Mouse (Mus musculus): Measurements from ENCODE around the gene Gm37240. TPM values are rescaled to one million over a fixed set of nuclear protein-coding genes. Genes with fewer than 3 reads are reported as not detected.

The Gm37240 gene
- polyA plus RNA-seq, 1 experiment from 2014 or later, result 13.4 TPM

GRCm38 (mm10) chr3:85652727-85653665 lies 234.3 kb downstream of the Gm37240 start:
- Histone ChIP-seq H3K36me3 (ENCODE audit: control insufficient read depth, insufficient read depth, low read length) (peaks cover 5% of the 10 kb centered on the region; the same call in 1 of the 2 replicates), H3K4me1 (ENCODE audit: control insufficient read depth, insufficient read depth, low read length) (no peaks in the 10 kb centered on the region), H3K27ac (replicated peaks; ENCODE audit: low read depth, low read length) (no peak overlapping the region), H3K4me3 (ENCODE audit: low read depth, low read length) (no peak overlapping the region), H3K4me2 (ENCODE audit: low read depth, low read length) (no peak overlapping the region), H3K27me3 (replicated peaks; ENCODE audit: control insufficient read depth, insufficient read depth, low read length) (no peaks in the 10 kb centered on the region), H3K9ac (ENCODE audit: low read depth, low read length) (no peak overlapping the region), H3K9me3 (ENCODE audit: control insufficient read depth, low read length) (no peaks in the 10 kb centered on the region)
- 79% methylated on average over 4 of the region's 4 CpGs for WGBS
- DNase-seq (ENCODE audit: low spot score), result peak; percentile 59
- ATAC-seq (ENCODE audit: low read depth), result no peak; the same call in 1 of the 2 replicates

- ATAC-seq (ENCODE audit: low read depth), result no peak
- Histone ChIP-seq H3K9ac (ENCODE audit: low read depth, low read length) (no peak overlapping the region), H3K4me1 (ENCODE audit: control insufficient read depth, insufficient read depth, low read length) (no peaks in the 10 kb centered on the region), H3K9me3 (ENCODE audit: control insufficient read depth, low read length) (no peaks in the 10 kb centered on the region), H3K27ac (replicated peaks; ENCODE audit: low read depth, low read length) (no peak overlapping the region), H3K4me3 (ENCODE audit: low read depth, low read length) (no peak overlapping the region), H3K4me2 (ENCODE audit: low read depth, low read length) (no peak overlapping the region), H3K36me3 (ENCODE audit: control insufficient read depth, insufficient read depth, low read length) (peaks cover 4% of the 10 kb centered on the region; the same call in 1 of the 2 replicates), H3K27me3 (replicated peaks; ENCODE audit: control insufficient read depth, insufficient read depth, low read length) (no peaks in the 10 kb centered on the region)
- no peak for DNase-seq (ENCODE audit: low spot score)
- WGBS, result 93% methylated on average over 4 of the region's 4 CpGs
Observed at GRCm38 (mm10) chr3:85649176-85649575, 238.1 kb downstream of the Gm37240 start.

DNA sequence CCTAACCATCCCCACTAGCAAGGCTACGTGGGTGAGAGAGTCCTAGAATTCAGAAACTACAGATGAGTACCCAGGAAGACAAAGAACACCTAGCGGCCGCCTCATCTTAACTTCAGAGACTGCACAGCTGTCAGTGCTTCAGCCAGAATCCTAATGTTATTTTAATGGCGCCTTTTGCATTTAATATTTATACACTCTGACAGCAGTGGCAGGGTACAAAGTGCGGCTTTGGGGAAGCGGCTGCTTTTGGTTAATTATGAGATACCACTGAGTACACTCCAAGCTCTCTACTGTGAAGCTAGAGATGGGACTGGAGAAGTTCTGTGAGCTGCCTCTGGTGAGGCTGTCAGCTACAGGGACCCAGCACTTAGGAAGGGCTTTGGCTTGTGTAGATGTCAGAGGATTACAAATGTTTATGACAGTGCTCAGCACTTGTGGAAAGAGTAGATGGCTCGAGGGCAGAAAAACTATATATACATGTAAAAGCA lies 241.8 kb downstream of the Gm37240 start:
- Histone ChIP-seq H3K9ac (ENCODE audit: low read depth, low read length) (no peak overlapping the region), H3K27ac (replicated peaks; ENCODE audit: low read depth, low read length) (no peak overlapping the region), H3K27me3 (replicated peaks; ENCODE audit: control insufficient read depth, insufficient read depth, low read length) (no peaks in the 10 kb centered on the region), H3K4me3 (ENCODE audit: low read depth, low read length) (no peak overlapping the region), H3K4me2 (ENCODE audit: low read depth, low read length) (no peak overlapping the region), H3K4me1 (ENCODE audit: control insufficient read depth, insufficient read depth, low read length) (no peaks in the 10 kb centered on the region), H3K9me3 (ENCODE audit: control insufficient read depth, low read length) (no peaks in the 10 kb centered on the region), H3K36me3 (ENCODE audit: control insufficient read depth, insufficient read depth, low read length) (no peaks in the 10 kb centered on the region)
- ATAC-seq (ENCODE audit: low read depth), result no peak
- 82% methylated on average over 7 of the region's 7 CpGs for WGBS
- no peak for DNase-seq (ENCODE audit: low spot score)

DNA sequence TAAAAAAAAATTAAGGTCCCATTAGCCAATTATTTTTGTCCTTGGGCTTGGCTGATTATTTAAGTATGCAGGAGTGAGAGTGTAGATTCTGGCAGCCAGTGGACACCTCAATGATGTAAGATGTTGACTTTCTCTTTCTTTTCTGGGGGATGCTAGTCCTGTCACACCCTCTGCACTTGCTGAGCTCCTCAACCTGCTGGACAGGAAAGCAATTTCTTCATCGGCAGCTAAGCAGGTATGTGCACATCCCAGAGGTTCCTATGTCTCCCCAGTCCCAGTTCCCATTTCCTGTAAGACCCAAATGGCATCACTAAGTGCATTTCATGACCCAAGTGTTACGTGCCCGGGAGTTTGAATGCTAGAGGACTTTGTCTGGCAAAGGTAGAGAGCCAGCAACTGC lies 242.5 kb downstream of the Gm37240 start:
- ATAC-seq (ENCODE audit: low read depth), result no peak
- H3K4me3 ChIP-seq (ENCODE audit: low read depth, low read length), result no peak overlapping the region
- no peaks in the 10 kb centered on the region for H3K4me1 ChIP-seq (ENCODE audit: control insufficient read depth, insufficient read depth, low read length)
- H3K4me2 ChIP-seq (ENCODE audit: low read depth, low read length), result no peak overlapping the region
- WGBS, result 85% methylated on average over 3 of the region's 3 CpGs
- H3K36me3 ChIP-seq (ENCODE audit: control insufficient read depth, insufficient read depth, low read length), result no peaks in the 10 kb centered on the region
- DNase-seq (ENCODE audit: low spot score), result no peak
- H3K9ac ChIP-seq (ENCODE audit: low read depth, low read length), result no peak overlapping the region
- no peaks in the 10 kb centered on the region for H3K9me3 ChIP-seq (ENCODE audit: control insufficient read depth, low read length)
- H3K27me3 ChIP-seq (replicated peaks; ENCODE audit: control insufficient read depth, insufficient read depth, low read length), result no peaks in the 10 kb centered on the region
- H3K27ac ChIP-seq (replicated peaks; ENCODE audit: low read depth, low read length), result no peak overlapping the region

DNA sequence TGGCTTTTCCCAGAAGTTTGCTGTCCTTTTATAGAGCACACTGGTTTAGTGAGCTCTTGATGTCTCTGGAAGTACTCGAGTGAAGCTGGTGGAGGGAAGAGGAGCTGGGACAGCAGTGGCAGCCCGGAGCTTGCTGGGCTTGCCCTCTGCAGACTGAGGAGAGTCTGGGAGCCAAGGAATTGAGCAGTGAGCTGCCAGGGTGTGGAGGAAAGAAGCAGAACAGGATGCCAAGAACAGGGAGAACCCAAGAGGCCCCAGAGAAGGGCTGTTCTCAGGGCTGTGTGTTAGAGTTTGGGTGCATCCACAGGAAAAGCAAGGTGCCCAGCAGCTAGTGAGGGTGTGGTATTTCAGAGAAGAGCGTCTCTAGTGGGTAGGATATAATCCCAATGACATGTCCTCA lies 245.6 kb downstream of the Gm37240 start:
- ATAC-seq (ENCODE audit: low read depth) (no peak; the same call in 1 of the 2 replicates), DNase-seq (ENCODE audit: low spot score) (no peak)
- Histone ChIP-seq H3K9me3 (ENCODE audit: control insufficient read depth, low read length) (no peaks in the 10 kb centered on the region), H3K4me1 (ENCODE audit: control insufficient read depth, insufficient read depth, low read length) (no peaks in the 10 kb centered on the region), H3K27me3 (replicated peaks; ENCODE audit: control insufficient read depth, insufficient read depth, low read length) (no peaks in the 10 kb centered on the region), H3K9ac (ENCODE audit: low read depth, low read length) (no peak overlapping the region), H3K4me2 (ENCODE audit: low read depth, low read length) (no peak overlapping the region), H3K36me3 (ENCODE audit: control insufficient read depth, insufficient read depth, low read length) (no peaks in the 10 kb centered on the region), H3K27ac (replicated peaks; ENCODE audit: low read depth, low read length) (no peak overlapping the region), H3K4me3 (ENCODE audit: low read depth, low read length) (no peak overlapping the region)
- 91% methylated on average over 3 of the region's 3 CpGs for WGBS

DNA sequence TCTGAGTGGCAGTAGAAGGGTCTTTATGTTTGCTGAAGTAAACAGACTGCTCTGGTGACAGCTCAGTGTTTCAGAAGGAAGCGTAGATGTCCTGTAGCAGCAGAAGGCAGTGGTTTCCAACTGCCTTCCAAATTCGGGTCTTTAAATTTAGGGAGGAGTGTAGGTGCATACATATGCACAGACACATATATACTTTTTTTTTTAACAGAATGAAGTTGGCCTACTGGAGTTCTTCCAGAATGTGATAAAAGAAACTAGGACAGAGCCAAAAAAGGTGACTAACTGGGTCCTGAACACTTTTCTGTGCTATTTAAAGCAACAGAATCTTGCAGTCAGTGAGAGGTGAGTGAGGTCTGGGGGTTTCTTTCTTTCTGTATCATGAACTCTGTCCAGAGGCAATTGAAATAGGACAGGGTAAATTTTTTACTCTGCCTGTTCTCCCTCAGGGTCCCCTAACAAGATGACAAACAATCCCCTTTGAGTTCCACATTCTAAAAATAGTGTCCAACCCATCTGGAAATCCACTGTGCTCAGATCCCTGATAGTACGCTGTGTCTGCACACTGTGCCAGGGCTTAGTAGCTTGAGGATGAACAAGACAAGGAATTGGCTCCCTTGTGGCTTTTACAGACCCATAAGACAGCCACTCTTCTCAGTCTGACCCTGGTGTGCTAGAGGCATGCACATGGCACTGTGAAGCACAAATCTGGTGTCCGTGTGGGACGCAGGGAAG lies 250.4 kb downstream of the Gm37240 start:
- Histone ChIP-seq H3K4me2 (ENCODE audit: low read depth, low read length) (no peak overlapping the region), H3K27me3 (replicated peaks; ENCODE audit: control insufficient read depth, insufficient read depth, low read length) (no peaks in the 10 kb centered on the region), H3K27ac (replicated peaks; ENCODE audit: low read depth, low read length) (no peak overlapping the region), H3K9me3 (ENCODE audit: control insufficient read depth, low read length) (no peaks in the 10 kb centered on the region), H3K36me3 (ENCODE audit: control insufficient read depth, insufficient read depth, low read length) (no peaks in the 10 kb centered on the region), H3K4me1 (ENCODE audit: control insufficient read depth, insufficient read depth, low read length) (no peaks in the 10 kb centered on the region), H3K4me3 (ENCODE audit: low read depth, low read length) (no peak overlapping the region), H3K9ac (ENCODE audit: low read depth, low read length) (no peak overlapping the region)
- 86% methylated on average over 5 of the region's 5 CpGs for WGBS
- no peak for ATAC-seq (ENCODE audit: low read depth)
- no peak for DNase-seq (ENCODE audit: low spot score)

DNA sequence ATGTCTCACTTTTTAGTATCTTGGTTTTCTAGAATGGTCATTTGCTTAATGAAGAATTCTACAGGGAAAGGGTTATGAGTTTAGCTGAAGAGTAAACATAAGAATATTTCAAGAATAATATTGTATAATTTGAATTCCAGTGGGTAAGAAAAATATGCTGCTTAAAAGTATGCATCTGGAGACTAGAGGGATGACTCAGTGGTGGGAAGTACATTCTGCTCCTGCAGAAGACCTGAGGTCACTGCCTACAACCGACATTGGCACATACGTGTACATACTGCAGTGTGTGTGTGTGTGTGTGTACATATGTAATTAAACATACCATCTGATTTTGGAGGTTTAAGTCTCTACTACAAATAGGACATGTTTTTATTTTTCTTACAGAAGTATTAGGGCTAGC lies 251.7 kb downstream of the Gm37240 start:
- H3K4me1 ChIP-seq (ENCODE audit: control insufficient read depth, insufficient read depth, low read length), result no peaks in the 10 kb centered on the region
- no peaks in the 10 kb centered on the region for H3K9me3 ChIP-seq (ENCODE audit: control insufficient read depth, low read length)
- DNase-seq (ENCODE audit: low spot score), result no peak
- H3K9ac ChIP-seq (ENCODE audit: low read depth, low read length), result no peak overlapping the region
- no peak overlapping the region for H3K27ac ChIP-seq (replicated peaks; ENCODE audit: low read depth, low read length)
- WGBS, result 86% methylated on average over 2 of the region's 2 CpGs
- H3K4me3 ChIP-seq (ENCODE audit: low read depth, low read length), result no peak overlapping the region
- H3K36me3 ChIP-seq (ENCODE audit: control insufficient read depth, insufficient read depth, low read length), result no peaks in the 10 kb centered on the region
- no peak for ATAC-seq (ENCODE audit: low read depth)
- no peaks in the 10 kb centered on the region for H3K27me3 ChIP-seq (replicated peaks; ENCODE audit: control insufficient read depth, insufficient read depth, low read length)
- no peak overlapping the region for H3K4me2 ChIP-seq (ENCODE audit: low read depth, low read length)

DNA sequence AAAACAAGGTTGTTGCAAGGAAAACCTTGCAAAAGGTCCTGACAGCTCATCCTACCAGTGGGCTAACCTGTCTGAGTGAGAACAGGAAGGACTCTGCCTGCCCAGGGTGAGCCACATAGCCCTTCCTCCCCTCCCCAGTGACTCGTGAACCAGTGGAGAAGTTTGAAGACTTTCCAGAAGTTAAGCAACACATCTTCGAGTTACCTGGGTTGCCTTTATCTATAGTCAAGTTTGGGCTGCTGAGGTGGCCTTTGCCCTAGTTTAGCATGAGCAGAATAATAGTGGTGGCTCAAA lies 252.2 kb downstream of the Gm37240 start:
- Histone ChIP-seq H3K4me1 (ENCODE audit: control insufficient read depth, insufficient read depth, low read length) (no peaks in the 10 kb centered on the region), H3K36me3 (ENCODE audit: control insufficient read depth, insufficient read depth, low read length) (no peaks in the 10 kb centered on the region), H3K27me3 (replicated peaks; ENCODE audit: control insufficient read depth, insufficient read depth, low read length) (no peaks in the 10 kb centered on the region), H3K27ac (replicated peaks; ENCODE audit: low read depth, low read length) (no peak overlapping the region), H3K4me2 (ENCODE audit: low read depth, low read length) (no peak overlapping the region), H3K9ac (ENCODE audit: low read depth, low read length) (no peak overlapping the region), H3K9me3 (ENCODE audit: control insufficient read depth, low read length) (no peaks in the 10 kb centered on the region), H3K4me3 (ENCODE audit: low read depth, low read length) (no peak overlapping the region)
- WGBS, result 63% methylated on average over 2 of the region's 2 CpGs
- DNase-seq (ENCODE audit: low spot score), result no peak
- no peak for ATAC-seq (ENCODE audit: low read depth)
